Mouse (Mus musculus) ovary, postnatal 10 days (tissue): ENCODE results near the gene Fahd2a.

Experiments used
- DNase-seq: peaks from one replicate; pipeline ENCODE4 v3.0.0; 2022; ENCODE audit warnings: low spot score

The Fahd2a gene

GRCm38 (mm10) chr2:127430238-127430637, 14.1 kb downstream of the Fahd2a start:
- DNase-seq, result no peak

DNA sequence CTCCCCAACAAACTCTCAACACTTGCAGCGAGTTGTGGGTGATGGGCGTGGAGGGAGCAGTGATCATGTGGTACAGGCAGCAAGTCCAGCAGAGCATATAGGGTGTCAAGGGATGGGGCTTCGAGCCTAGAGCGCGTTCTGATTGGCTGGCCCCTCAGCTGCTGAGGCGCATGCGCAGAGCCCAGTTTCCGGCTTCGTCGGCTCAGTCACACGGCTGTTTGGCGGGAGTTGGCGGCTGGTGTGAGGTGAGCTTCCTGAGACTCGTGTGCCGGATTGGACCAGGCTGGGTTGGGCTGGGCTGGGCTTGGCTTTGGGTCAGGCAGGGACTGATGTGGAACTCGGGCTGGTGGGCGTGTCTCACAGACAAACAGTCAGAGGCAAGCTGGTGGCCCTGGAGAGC, 19.4 kb downstream of the Fahd2a start, which contains the start of gene Gpat2:
TSS of gene Gpat2 (plus strand) at position 223 of the 400 bp plus-strand sequence.
- DNase-seq, result no peak

DNA sequence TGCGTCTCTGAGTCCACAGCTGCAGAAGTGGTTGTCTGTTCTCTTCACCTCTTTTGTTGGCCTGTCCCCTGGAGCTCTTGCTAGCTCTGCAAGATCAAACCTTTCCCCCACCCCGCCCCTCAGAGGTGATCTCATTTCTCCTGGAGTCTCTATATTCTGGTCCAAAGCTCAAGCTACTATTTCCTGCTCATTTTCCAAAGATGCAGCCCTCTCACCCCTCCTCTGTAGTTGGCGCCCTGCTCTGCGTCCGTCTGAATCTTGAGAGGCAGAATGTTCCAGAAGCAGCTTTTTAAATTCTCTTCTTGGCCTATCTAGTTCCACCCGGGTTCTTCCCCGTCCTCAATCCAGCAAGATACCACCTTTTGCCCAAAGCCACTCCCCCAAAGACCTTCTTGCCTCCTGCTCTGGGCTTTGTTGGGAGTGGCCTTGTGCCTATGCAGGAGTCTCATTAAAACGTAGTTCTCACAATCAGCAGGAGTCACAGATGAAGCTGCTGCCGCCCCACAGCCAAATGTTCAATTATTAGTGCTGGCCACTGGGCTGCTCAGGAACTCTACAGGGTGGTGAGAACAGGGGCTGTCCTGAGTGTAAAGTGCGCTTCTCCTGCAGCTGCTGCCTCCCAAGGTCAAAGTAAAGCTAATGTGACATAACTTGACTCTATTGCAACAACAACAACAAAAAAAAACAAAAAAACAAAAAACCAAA, 25.9 kb downstream of the Fahd2a start:
- DNase-seq, result no peak

DNA sequence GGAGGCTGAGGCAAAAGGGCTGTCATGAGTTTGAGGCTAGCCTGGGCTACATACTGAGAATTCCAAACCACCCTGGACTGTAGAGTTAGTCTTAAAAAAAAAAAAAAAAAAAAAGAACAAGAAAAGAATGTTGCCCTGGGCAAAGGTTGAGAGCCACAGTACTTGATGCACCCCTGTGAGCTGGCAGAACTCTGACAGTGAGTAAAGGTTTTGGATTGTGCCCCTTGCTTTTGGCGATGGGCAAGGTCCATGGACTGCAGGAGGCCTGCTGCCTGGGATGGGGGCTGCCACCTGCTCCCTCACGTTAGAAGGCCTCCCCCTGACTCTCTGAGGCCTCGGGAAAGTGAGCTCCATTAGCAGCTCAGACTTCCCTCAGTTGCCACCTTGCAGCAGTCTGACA, 27.7 kb downstream of the Fahd2a start:
- no peak for DNase-seq

- DNase-seq, result no peak
Measured at GRCm38 (mm10) chr2:127415806-127416205, 28.6 kb downstream of the Fahd2a start.

DNA sequence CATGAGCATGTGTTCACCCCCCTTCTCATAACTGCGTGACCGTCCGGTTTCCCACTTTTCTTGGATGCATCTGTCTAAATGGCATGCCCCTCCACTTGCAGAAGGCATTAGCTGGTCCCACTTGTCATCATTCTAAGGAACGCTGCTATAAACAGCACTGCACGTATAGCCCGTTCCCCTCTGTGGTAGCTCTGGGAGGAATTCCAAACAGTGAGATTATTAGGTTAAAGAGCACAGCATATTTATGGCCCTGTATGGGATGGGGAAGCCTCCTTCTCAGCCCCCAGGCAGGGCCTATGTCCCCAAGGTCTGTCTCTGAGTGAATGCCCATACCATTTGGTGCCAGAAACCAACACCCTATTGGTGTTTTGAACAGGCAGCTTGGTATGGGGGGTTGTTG, 33.2 kb downstream of the Fahd2a start:
- no peak for DNase-seq

GRCm38 (mm10) chr2:127398738-127399137, 45.6 kb downstream of the Fahd2a start:
- DNase-seq, result no peak

DNA sequence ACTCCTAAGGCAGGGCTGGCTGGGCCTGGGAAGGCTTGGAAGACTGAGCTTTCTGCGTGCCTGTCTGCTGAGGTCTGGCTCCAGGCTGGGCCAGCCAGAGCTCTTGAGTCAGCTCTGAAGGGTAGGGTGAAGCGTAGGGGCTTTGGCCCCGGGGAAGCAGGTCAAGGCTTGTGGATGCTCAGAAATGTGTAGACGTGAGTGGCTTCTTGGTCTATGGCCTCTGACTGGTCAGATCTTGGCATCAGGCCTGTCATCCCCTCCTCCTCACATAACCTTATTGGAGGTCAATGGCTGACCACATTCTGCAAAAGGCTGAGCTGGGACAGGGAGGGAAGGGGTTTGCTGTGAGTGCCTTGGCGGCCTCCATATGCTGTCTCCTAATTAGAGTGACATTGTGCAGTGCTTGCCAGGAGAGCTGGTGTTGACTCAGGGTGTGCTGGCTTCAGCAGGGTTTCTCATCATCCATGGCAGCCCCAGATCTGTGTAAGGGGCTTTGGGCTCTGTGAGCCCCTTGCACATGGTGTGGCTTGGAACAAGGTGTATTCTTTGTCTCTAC, 49.7 kb downstream of the Fahd2a start:
- DNase-seq, result no peak

DNA sequence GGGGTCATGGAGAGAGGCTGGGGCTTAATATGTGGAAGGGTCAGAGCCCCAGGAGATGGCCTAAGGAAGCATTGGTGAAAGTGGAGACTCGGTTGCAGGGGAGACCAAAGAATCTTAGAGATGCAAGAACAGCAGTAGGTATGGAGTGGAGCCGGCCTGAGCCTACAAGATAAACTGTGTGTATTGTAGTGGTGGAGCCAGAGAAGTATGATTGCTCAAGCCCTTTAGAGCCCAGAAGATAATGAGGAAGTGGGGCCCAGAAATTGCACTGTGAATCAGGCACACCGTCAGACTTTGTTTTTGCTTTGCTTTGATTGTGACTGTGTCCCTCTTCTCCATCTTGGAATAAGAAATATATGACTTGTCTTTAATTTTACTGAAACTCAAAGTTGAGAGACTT, 53.0 kb downstream of the Fahd2a start:
- DNase-seq, result no peak

DNA sequence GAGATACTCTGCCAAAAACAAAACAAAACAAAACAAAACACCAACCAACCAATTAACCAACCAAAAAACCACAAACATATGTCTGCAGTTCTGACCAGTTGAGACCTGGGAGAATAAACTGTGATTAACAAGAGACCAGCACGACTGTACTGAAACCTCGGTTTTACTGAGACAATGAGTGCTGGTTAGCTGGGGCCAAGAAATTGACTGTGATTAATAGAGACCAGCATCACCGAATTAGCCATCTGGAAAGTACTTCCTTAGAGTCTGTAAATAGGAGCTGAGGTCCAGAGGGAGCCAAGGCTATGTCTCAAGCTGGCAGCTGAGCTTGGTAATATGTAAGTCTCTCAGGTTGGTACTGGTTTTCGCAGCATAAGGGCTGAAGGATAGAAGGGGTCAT, 53.5 kb downstream of the Fahd2a start:
- DNase-seq, result no peak

- DNase-seq, result no peak
Measured at GRCm38 (mm10) chr2:127390352-127390751, 54.0 kb downstream of the Fahd2a start.

DNA sequence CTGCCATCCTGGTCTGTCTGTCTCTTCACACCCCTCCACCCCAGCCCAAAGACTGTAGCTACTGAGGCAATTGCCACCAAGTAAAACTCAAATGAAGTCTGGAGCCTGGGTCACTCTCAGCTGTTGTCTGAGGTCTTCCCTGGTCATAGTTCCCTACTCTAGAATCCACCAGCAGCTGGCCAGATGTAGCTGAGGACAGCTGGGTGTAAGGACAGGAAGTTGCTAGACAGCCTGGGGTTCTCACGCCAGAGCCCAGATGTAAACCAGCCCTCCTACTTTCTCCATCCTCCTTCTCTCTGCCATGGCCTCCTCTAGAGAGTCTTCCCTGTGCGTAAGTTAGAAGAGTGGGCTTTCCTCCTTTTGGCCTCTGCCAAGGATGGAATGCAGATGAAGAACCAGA, 56.8 kb downstream of the Fahd2a start:
- no peak for DNase-seq
